Mouse (Mus musculus) bone marrow macrophage, adult 2 months (primary cell): ENCODE data around the gene Zfp800.

Experiments used
- CTCF ChIP-seq: IDR thresholded peaks from 2 replicates; pipeline ENCODE4 v1.5.1; 2012; ENCODE audit warnings: low read depth, mild to moderate bottlenecking, low read length, moderate library complexity
- POLR2A ChIP-seq: IDR thresholded peaks from 2 replicates; pipeline ENCODE4 v1.6.1; 2012; ENCODE audit warnings: mild to moderate bottlenecking, low read depth, low read length, borderline replicate concordance

DNA sequence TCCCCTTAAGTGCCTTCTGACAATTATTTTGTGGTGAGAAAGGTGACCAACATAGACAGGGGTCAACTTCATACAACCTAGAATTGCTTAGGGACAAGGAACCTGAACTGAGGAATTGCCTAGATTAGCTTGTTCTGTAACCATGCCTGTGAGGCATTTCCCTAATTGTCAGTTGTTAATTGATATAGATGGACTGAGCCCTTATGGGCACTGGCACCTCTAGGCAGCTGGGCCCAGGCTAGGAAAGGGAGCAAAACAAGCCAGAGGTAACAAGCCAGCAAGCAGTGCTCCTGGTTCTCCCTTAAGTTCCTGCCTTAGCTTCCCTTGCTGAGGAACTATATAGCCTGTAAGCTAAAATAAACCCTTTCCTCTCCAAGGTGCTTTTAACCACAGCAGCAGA lies 52.1 kb downstream of the Zfp800 start:
- TF ChIP-seq CTCF (no peak), POLR2A (no peak)
